Mouse (Mus musculus) kidney, adult 2 months (tissue): ENCODE data around the gene Zscan12. TPM values are rescaled to one million over a fixed set of nuclear protein-coding genes. Genes with fewer than 3 reads are reported as not detected.

Experiments
- DNase-seq: peaks from one replicate; pipeline ENCODE4 v3.0.0; 2021
- H3K27ac ChIP-seq: fragments of 200-500 bp; 2 replicates; pipeline ENCODE4 v1.5.1; 2012; ENCODE audit warnings: low read depth, low read length, control low read depth, inconsistent platforms; ENCODE audit not compliant: insufficient read depth
- H3K27me3 ChIP-seq: fragments of 200-500 bp; replicated peaks from 2 replicates; pipeline ENCODE4 v1.6.1; 2012; ENCODE audit warnings: mild to moderate bottlenecking, moderate library complexity, low read length, inconsistent platforms; ENCODE audit not compliant: control insufficient read depth, insufficient read depth
- H3K36me3 ChIP-seq: fragments of 200-500 bp; 2 replicates; pipeline ENCODE4 v1.6.1; 2012; ENCODE audit warnings: mild to moderate bottlenecking, moderate library complexity, low read length, inconsistent platforms; ENCODE audit not compliant: control insufficient read depth, insufficient read depth
- H3K4me1 ChIP-seq: fragments of 200-500 bp; 2 replicates; pipeline ENCODE4 v1.6.1; 2011; ENCODE audit warnings: low read length; ENCODE audit not compliant: control insufficient read depth, insufficient read depth
- H3K4me3 ChIP-seq: fragments of 200-500 bp; 2 replicates; pipeline ENCODE4 v1.5.1; 2011; ENCODE audit warnings: mild to moderate bottlenecking, low read depth, low read length, control low read depth; ENCODE audit not compliant: insufficient read depth
- CTCF ChIP-seq: fragments of 200-500 bp; conservative IDR thresholded peaks from 2 replicates; pipeline ENCODE4 v1.5.1; 2011; ENCODE audit warnings: low read depth, mild to moderate bottlenecking, control low read depth, low read length, moderate library complexity, mixed read lengths; ENCODE audit not compliant: insufficient read depth, insufficient read length
- POLR2A ChIP-seq: fragments of 200-500 bp; IDR thresholded peaks from one replicate; pipeline ENCODE4 v1.6.1; 2011; ENCODE audit warnings: low read depth, low read length, control low read depth
- WGBS: fragments of 180-500 bp; shearing (Covaris S2); methylation state at CpG from one replicate; pipeline ENCODE4 v1.1.7; 2018; 5-methylcytosine and 5-hydroxymethylcytosine counted together
- polyA plus RNA-seq: library from polyadenylated mRNA; depleted of rRNA; stranded (reverse); fragments of >200 nt; gene quantifications from 2 replicates; pipeline ENCODE4 v1.2.3, GENCODE M21; 2012

Gene Zscan12
- polyA plus RNA-seq, 1 experiment = 1.6 TPM

GRCm38 (mm10) chr13:21326191-21326590, 36.4 kb upstream of the Zscan12 start:
- Histone ChIP-seq H3K4me3 (no peak overlapping the region), H3K36me3 (no peaks in the 10 kb centered on the region), H3K27me3 (no peaks in the 10 kb centered on the region), H3K4me1 (no peaks in the 10 kb centered on the region), H3K27ac (no peak overlapping the region)
- DNase-seq = peak; percentile 42
- 9% methylated on average over 4 of the region's 4 CpGs for WGBS
- TF ChIP-seq CTCF (peak; percentile 26; the same call in 1 of the 2 replicates), POLR2A (no peak)

GRCm38 (mm10) chr13:21326657-21327211, 35.9 kb upstream of the Zscan12 start:
- TF ChIP-seq POLR2A = no peak
- peak; percentile 89 for TF ChIP-seq CTCF
- H3K4me3 ChIP-seq = peak overlapping the region; percentile 48
- peak; percentile 86 for DNase-seq
- under 1% methylated on average over 24 of the region's 24 CpGs for WGBS
- H3K27ac ChIP-seq = no peak overlapping the region
- H3K36me3 ChIP-seq = no peaks in the 10 kb centered on the region
- H3K4me1 ChIP-seq = no peaks in the 10 kb centered on the region
- H3K27me3 ChIP-seq = no peaks in the 10 kb centered on the region

GRCm38 (mm10) chr13:21327424-21327823, 35.2 kb upstream of the Zscan12 start:
- Histone ChIP-seq H3K4me1 (no peaks in the 10 kb centered on the region), H3K4me3 (no peak overlapping the region), H3K27me3 (no peaks in the 10 kb centered on the region), H3K27ac (no peak overlapping the region), H3K36me3 (no peaks in the 10 kb centered on the region)
- under 1% methylated on average over 9 of the region's 9 CpGs for WGBS
- TF ChIP-seq CTCF (no peak), POLR2A (no peak)
- DNase-seq = no peak

- 85% methylated on average over 1 of the region's 1 CpGs for WGBS
- no peaks in the 10 kb centered on the region for H3K27me3 ChIP-seq
- TF ChIP-seq POLR2A (no peak), CTCF (no peak)
- no peak for DNase-seq
- no peak within 1 kb of the TSS for H3K27ac ChIP-seq
- H3K4me1 ChIP-seq = no peaks in the 10 kb centered on the region
- H3K4me3 ChIP-seq = no peak within 1 kb of the TSS
- H3K36me3 ChIP-seq = no peaks in the 10 kb centered on the region
Measured at GRCm38 (mm10) chr13:21346610-21347009, 16.0 kb upstream of the Zscan12 start, which contains the start of gene Olfr1367. Olfr1367 (plus strand) TSS chr13:21346910.

- no peaks in the 10 kb centered on the region for H3K4me1 ChIP-seq
- H3K27me3 ChIP-seq = no peaks in the 10 kb centered on the region
- H3K36me3 ChIP-seq = no peaks in the 10 kb centered on the region
- no peak overlapping the region for H3K4me3 ChIP-seq
- no peak for DNase-seq
- no peak overlapping the region for H3K27ac ChIP-seq
- no peak for TF ChIP-seq CTCF
- no peak for TF ChIP-seq POLR2A
Measured at GRCm38 (mm10) chr13:21350593-21350992, 12.0 kb upstream of the Zscan12 start.

- TF ChIP-seq CTCF = no peak
- no peak for TF ChIP-seq POLR2A
- Histone ChIP-seq H3K27ac (no peak overlapping the region), H3K27me3 (no peaks in the 10 kb centered on the region), H3K36me3 (peaks cover 4% of the 10 kb centered on the region), H3K4me1 (no peaks in the 10 kb centered on the region; the same call in 1 of the 2 replicates), H3K4me3 (no peak overlapping the region; the same call in 1 of the 2 replicates)
- DNase-seq = no peak
- 72% methylated on average over 12 of the region's 12 CpGs for WGBS
Measured at GRCm38 (mm10) chr13:21363719-21364118, 1.1 kb downstream of the Zscan12 start.

- no peak for DNase-seq
- WGBS = 78% methylated on average over 6 of the region's 6 CpGs
- Histone ChIP-seq H3K4me3 (no peak overlapping the region), H3K27ac (no peak overlapping the region), H3K4me1 (no peaks in the 10 kb centered on the region; the same call in 1 of the 2 replicates), H3K36me3 (peaks cover 4% of the 10 kb centered on the region), H3K27me3 (no peaks in the 10 kb centered on the region)
- no peak for TF ChIP-seq CTCF
- TF ChIP-seq POLR2A = no peak
Measured at GRCm38 (mm10) chr13:21366635-21367034, 4.0 kb downstream of the Zscan12 start.
